Mouse (Mus musculus) CH12.LX (cell line): ENCODE data around the gene Ttll13. TPM values are rescaled to one million over a fixed set of nuclear protein-coding genes. Genes with fewer than 3 reads are reported as not detected.

Experiments used
- DNase-seq: peaks from one replicate; pipeline ENCODE4 v3.0.0-alpha.2; 2013; ENCODE audit errors: extremely low read depth
- H3K27ac ChIP-seq: 2 replicates; pipeline ENCODE4 v1.5.1; 2012; ENCODE audit warnings: low read depth, mild to moderate bottlenecking, control low read depth, moderate library complexity; ENCODE audit not compliant: insufficient read depth
- H3K27me3 ChIP-seq: replicated peaks from 2 replicates; pipeline ENCODE3; 2012; ENCODE audit warnings: inconsistent platforms
- H3K36me3 ChIP-seq, 2 experiments: replicated peaks in 1 of 2; 2 replicates each; pipeline versions ENCODE3 to v1.6.1; 2012; ENCODE audit warnings: inconsistent platforms in 1 of 2, low read length in 1 of 2, mild to moderate bottlenecking in 1 of 2, mixed read lengths in 1 of 2, moderate library complexity in 1 of 2; ENCODE audit not compliant: control insufficient read depth in 1 of 2, insufficient read depth in 1 of 2
- H3K4me1 ChIP-seq, 2 experiments: 2 replicates each; pipeline ENCODE4 v1.6.1; 2012; ENCODE audit warnings: inconsistent platforms in 1 of 2, moderate library complexity in 1 of 2; ENCODE audit not compliant: insufficient read depth in 2 of 2, control insufficient read depth in 1 of 2
- H3K4me2 ChIP-seq: 2 replicates; pipeline ENCODE4 v1.6.1; 2012; ENCODE audit warnings: low read depth, mild to moderate bottlenecking, control low read depth; ENCODE audit not compliant: poor library complexity, insufficient read depth, severe bottlenecking
- H3K4me3 ChIP-seq, 3 experiments: fragments of 150-350 bp in 1 of 3; sonication (generic) in 1 of 3; replicated peaks in 1 of 3; 2 replicates each; pipeline versions ENCODE3 to v1.5.1; 2011 to 2012; ENCODE audit warnings: low read depth in 2 of 3, low read length in 2 of 3, mild to moderate bottlenecking in 2 of 3, moderate library complexity in 2 of 3, control low read depth in 1 of 3, improper control_type of control experiment in 1 of 3, inconsistent platforms in 1 of 3, mixed read lengths in 1 of 3; ENCODE audit not compliant: poor library complexity in 1 of 3
- H3K79me2 ChIP-seq: replicated peaks from 2 replicates; pipeline ENCODE4 v1.6.1; 2012; ENCODE audit warnings: mild to moderate bottlenecking, moderate library complexity; ENCODE audit not compliant: control insufficient read depth, poor library complexity, insufficient read depth, severe bottlenecking; ENCODE audit errors: extremely low read depth
- H3K9ac ChIP-seq: 2 replicates; pipeline ENCODE4 v1.6.1; 2012; ENCODE audit warnings: low read depth, mild to moderate bottlenecking, control low read depth, moderate library complexity; ENCODE audit not compliant: insufficient read depth
- H3K9me3 ChIP-seq: replicated peaks from 2 replicates; pipeline ENCODE3; 2012; ENCODE audit warnings: low read length, inconsistent platforms, mixed read lengths
- BHLHE40 ChIP-seq: IDR thresholded peaks from 2 replicates; pipeline ENCODE4 v1.6.1; 2011; ENCODE audit warnings: mild to moderate bottlenecking, low read depth, low read length, improper control_type of control experiment
- CHD2 ChIP-seq: IDR thresholded peaks from 2 replicates; pipeline ENCODE4 v1.6.1; 2011; ENCODE audit warnings: low read length, improper control_type of control experiment
- CTCF ChIP-seq, 2 experiments: IDR thresholded peaks in 1 of 2; conservative IDR thresholded peaks in 1 of 2; 2 replicates each; pipeline ENCODE4 v1.5.1; 2011 to 2012; ENCODE audit warnings: low read depth in 2 of 2, low read length in 2 of 2, improper control_type of control experiment in 1 of 2, inconsistent platforms in 1 of 2, mild to moderate bottlenecking in 1 of 2, moderate library complexity in 1 of 2
- E2F4 ChIP-seq: IDR thresholded peaks from 2 replicates; pipeline ENCODE4 v1.6.1; 2011; ENCODE audit warnings: low read depth, low read length, improper control_type of control experiment; ENCODE audit not compliant: insufficient replicate concordance
- ELF1 ChIP-seq: IDR thresholded peaks from 2 replicates; pipeline ENCODE4 v1.6.1; 2014; ENCODE audit warnings: low read depth, mild to moderate bottlenecking, inconsistent platforms, low read length, improper control_type of control experiment
- EP300 ChIP-seq: IDR thresholded peaks from 2 replicates; pipeline ENCODE4 v1.6.1; 2011; ENCODE audit warnings: low read length, improper control_type of control experiment
- ETS1 ChIP-seq: conservative IDR thresholded peaks from 2 replicates; pipeline ENCODE4 v1.6.1; 2012; ENCODE audit warnings: low read depth, mild to moderate bottlenecking, inconsistent platforms, low read length, improper control_type of control experiment, moderate library complexity
- GABPA ChIP-seq: IDR thresholded peaks from 2 replicates; pipeline ENCODE4 v1.6.1; 2012; ENCODE audit warnings: low read depth, low read length, improper control_type of control experiment, inconsistent platforms; ENCODE audit not compliant: insufficient replicate concordance
- HCFC1 ChIP-seq: IDR thresholded peaks from 2 replicates; pipeline ENCODE4 v1.6.1; 2012; ENCODE audit warnings: low read depth, mild to moderate bottlenecking, inconsistent platforms, low read length, improper control_type of control experiment
- JUN ChIP-seq: IDR thresholded peaks from 2 replicates; pipeline ENCODE4 v1.6.1; 2011; ENCODE audit warnings: low read depth, mild to moderate bottlenecking, low read length, improper control_type of control experiment, moderate library complexity; ENCODE audit not compliant: insufficient read depth
- JUND ChIP-seq: conservative IDR thresholded peaks from 2 replicates; pipeline ENCODE4 v1.6.1; 2011; ENCODE audit warnings: low read depth, low read length, improper control_type of control experiment
- KAT2A ChIP-seq: IDR thresholded peaks from 2 replicates; pipeline ENCODE4 v1.6.1; 2012; ENCODE audit warnings: low read length, improper control_type of control experiment, inconsistent platforms; ENCODE audit not compliant: insufficient replicate concordance
- MAFK ChIP-seq: IDR thresholded peaks from 2 replicates; pipeline ENCODE4 v1.6.1; 2011; ENCODE audit warnings: low read length, improper control_type of control experiment; ENCODE audit not compliant: insufficient replicate concordance
- MAX ChIP-seq: IDR thresholded peaks from 2 replicates; pipeline ENCODE4 v1.6.1; 2011; ENCODE audit warnings: low read length, improper control_type of control experiment
- MAZ ChIP-seq: IDR thresholded peaks from 2 replicates; pipeline ENCODE4 v1.6.1; 2012; ENCODE audit warnings: low read depth, mild to moderate bottlenecking, inconsistent platforms, low read length, improper control_type of control experiment, moderate library complexity
- MEF2A ChIP-seq: IDR thresholded peaks from 2 replicates; pipeline ENCODE4 v1.6.1; 2014; ENCODE audit warnings: low read depth, mild to moderate bottlenecking, inconsistent platforms, low read length, improper control_type of control experiment, borderline replicate concordance
- MXI1 ChIP-seq: IDR thresholded peaks from 2 replicates; pipeline ENCODE4 v1.6.1; 2011; ENCODE audit warnings: mild to moderate bottlenecking, low read depth, low read length, improper control_type of control experiment
- MYC ChIP-seq: IDR thresholded peaks from 2 replicates; pipeline ENCODE4 v1.6.1; 2011; ENCODE audit warnings: low read depth, mild to moderate bottlenecking, improper control_type of control experiment, low read length
- NELFE ChIP-seq: IDR thresholded peaks from 2 replicates; pipeline ENCODE4 v1.6.1; 2011; ENCODE audit warnings: low read depth, low read length, improper control_type of control experiment
- NRF1 ChIP-seq: IDR thresholded peaks from 2 replicates; pipeline ENCODE4 v1.6.1; 2014; ENCODE audit warnings: low read depth, mild to moderate bottlenecking, inconsistent platforms, low read length, improper control_type of control experiment, moderate library complexity
- POLR2A ChIP-seq: IDR thresholded peaks from 2 replicates; pipeline ENCODE4 v1.6.1; 2011; ENCODE audit warnings: low read depth, mild to moderate bottlenecking, improper control_type of control experiment, low read length
- RCOR1 ChIP-seq: conservative IDR thresholded peaks from 2 replicates; pipeline ENCODE4 v1.6.1; 2012; ENCODE audit warnings: low read depth, mild to moderate bottlenecking, inconsistent platforms, low read length, improper control_type of control experiment
- SIN3A ChIP-seq: IDR thresholded peaks from 2 replicates; pipeline ENCODE4 v1.6.1; 2012; ENCODE audit warnings: low read length, improper control_type of control experiment, inconsistent platforms
- TCF12 ChIP-seq: IDR thresholded peaks from 2 replicates; pipeline ENCODE4 v1.6.1; 2014; ENCODE audit warnings: low read depth, mild to moderate bottlenecking, inconsistent platforms, low read length, improper control_type of control experiment
- UBTF ChIP-seq: IDR thresholded peaks from 2 replicates; pipeline ENCODE4 v1.6.1; 2012; ENCODE audit warnings: low read depth, mild to moderate bottlenecking, inconsistent platforms, low read length, improper control_type of control experiment, moderate library complexity
- USF1 ChIP-seq: IDR thresholded peaks from 2 replicates; pipeline ENCODE4 v1.6.1; 2014; ENCODE audit warnings: low read depth, mild to moderate bottlenecking, inconsistent platforms, low read length, improper control_type of control experiment
- USF2 ChIP-seq: conservative IDR thresholded peaks from 2 replicates; pipeline ENCODE4 v1.6.1; 2011; ENCODE audit warnings: low read depth, low read length, improper control_type of control experiment
- ZC3H11A ChIP-seq: IDR thresholded peaks from 2 replicates; pipeline ENCODE4 v1.6.1; 2012; ENCODE audit warnings: low read depth, mild to moderate bottlenecking, inconsistent platforms, low read length, improper control_type of control experiment
- ZKSCAN1 ChIP-seq: IDR thresholded peaks from 2 replicates; pipeline ENCODE4 v1.6.1; 2012; ENCODE audit warnings: low read depth, inconsistent platforms, low read length, improper control_type of control experiment, borderline replicate concordance
- ZMIZ1 ChIP-seq: IDR thresholded peaks from 2 replicates; pipeline ENCODE4 v1.6.1; 2012; ENCODE audit warnings: low read depth, mild to moderate bottlenecking, inconsistent platforms, low read length, improper control_type of control experiment
- ZNF384 ChIP-seq: IDR thresholded peaks from 2 replicates; pipeline ENCODE4 v1.6.1; 2012; ENCODE audit warnings: low read depth, low read length, improper control_type of control experiment, inconsistent platforms
- dilution Hi-C: fragments of 300-500 bp; cut with MboI; formaldehyde crosslinking; loops from 2 replicates; pipeline ENCODE4 v1.14.3; 2020; ENCODE audit warnings: low sequenced_read_pairs; ENCODE audit not compliant: extremely low pct_unique_long_range_greater_than_20kb, extremely low pct_ligation_motif_present
- in situ Hi-C: fragments of 300-500 bp; cut with MboI; formaldehyde crosslinking; loops from 3 replicates; pipeline ENCODE4 v1.14.3; 2019; ENCODE audit warnings: low sequenced_read_pairs, low pct_ligation_motif_present, low pct_unique_long_range_greater_than_20kb, mixed read lengths
- polyA plus RNA-seq: library from polyadenylated mRNA; unstranded; fragments of >175 nt; gene quantifications from 2 replicates; pipeline ENCODE4 v1.2.1, GENCODE M21; 2012; ENCODE audit warnings: low read depth; ENCODE audit not compliant: insufficient read length
- total RNA-seq, 2 experiments: library from RNA; depleted of rRNA; stranded (reverse); fragments of 300-350 nt in 1 of 2; fragments of >200 nt in 1 of 2; gene quantifications; 2 replicates each; pipeline ENCODE4 v1.2.3; 2012 to 2014

Ttll13 gene
- total and polyA plus RNA-seq, 3 experiments, result 0.59 TPM; not detected in 2

DNA sequence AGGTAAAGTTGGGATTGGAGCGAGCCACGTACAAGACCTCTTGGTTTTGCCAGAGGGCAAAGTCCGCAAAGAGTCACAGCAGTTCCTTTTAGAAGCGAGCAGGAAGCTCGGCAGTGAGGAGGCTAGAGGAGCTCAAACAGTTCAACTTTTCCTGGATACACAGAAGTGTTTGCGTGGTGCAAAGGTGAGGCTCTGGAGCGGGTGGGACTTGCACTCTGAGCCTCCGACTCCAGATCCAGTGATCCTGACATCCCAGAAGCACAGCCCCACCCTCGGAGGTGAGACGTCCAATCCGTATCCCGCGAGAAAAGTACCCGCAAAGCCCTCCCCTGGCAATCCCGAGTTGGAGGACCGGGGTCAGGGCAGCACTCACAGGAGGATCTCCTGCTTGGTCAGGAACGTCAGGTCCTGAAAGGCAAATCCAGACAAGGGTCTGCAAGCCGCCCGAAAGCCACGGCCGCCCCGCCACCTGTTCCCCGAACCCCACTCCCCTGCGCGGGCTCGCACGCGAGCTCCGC lies 14.1 kb upstream of the Ttll13 start:
- no peak for DNase-seq
- H3K79me2 ChIP-seq, result peaks cover 9% of the 10 kb centered on the region
- H3K4me1 ChIP-seq, result peaks cover 16 to 33% of the 10 kb centered on the region in 2 experiments; a peak in 3 of 4 replicates
- peak overlapping the region; percentile 72 to 74 (median 74) for H3K4me3 ChIP-seq
- H3K27ac ChIP-seq, result peak overlapping the region; percentile 36; the same call in 1 of the 2 replicates
- in situ Hi-C loops, result no loop called here
- peak overlapping the region; percentile 87 for H3K9ac ChIP-seq
- H3K9me3 ChIP-seq, result no peaks in the 10 kb centered on the region
- dilution Hi-C loops, result no loop called here
- peaks cover 16 to 27% of the 10 kb centered on the region in 2 experiments for H3K36me3 ChIP-seq
- peak overlapping the region; percentile 90 for H3K4me2 ChIP-seq
- no peaks in the 10 kb centered on the region for H3K27me3 ChIP-seq
- no peak for TF ChIP-seq MAX
- TF ChIP-seq JUND, result no peak
- TF ChIP-seq UBTF, result no peak
- no peak for TF ChIP-seq USF2
- TF ChIP-seq KAT2A, result no peak
- no peak for TF ChIP-seq RCOR1
- no peak for TF ChIP-seq NRF1
- TF ChIP-seq ZMIZ1, result no peak
- no peak for TF ChIP-seq MAFK
- no peak for TF ChIP-seq E2F4
- no peak for TF ChIP-seq HCFC1
- no peak for TF ChIP-seq USF1
- TF ChIP-seq ZC3H11A, result no peak
- no peak for TF ChIP-seq CTCF (conservative IDR thresholded peaks at IDR 0.05 in 1 of 2, IDR thresholded peaks at IDR 0.05 in 1 of 2; ENCODE audit: low read depth in 2 of 2, low read length in 2 of 2)
- no peak for TF ChIP-seq BHLHE40
- TF ChIP-seq EP300, result no peak
- no peak for TF ChIP-seq ETS1
- TF ChIP-seq ZKSCAN1, result no peak
- TF ChIP-seq ZNF384, result no peak
- TF ChIP-seq POLR2A, result no peak

DNA sequence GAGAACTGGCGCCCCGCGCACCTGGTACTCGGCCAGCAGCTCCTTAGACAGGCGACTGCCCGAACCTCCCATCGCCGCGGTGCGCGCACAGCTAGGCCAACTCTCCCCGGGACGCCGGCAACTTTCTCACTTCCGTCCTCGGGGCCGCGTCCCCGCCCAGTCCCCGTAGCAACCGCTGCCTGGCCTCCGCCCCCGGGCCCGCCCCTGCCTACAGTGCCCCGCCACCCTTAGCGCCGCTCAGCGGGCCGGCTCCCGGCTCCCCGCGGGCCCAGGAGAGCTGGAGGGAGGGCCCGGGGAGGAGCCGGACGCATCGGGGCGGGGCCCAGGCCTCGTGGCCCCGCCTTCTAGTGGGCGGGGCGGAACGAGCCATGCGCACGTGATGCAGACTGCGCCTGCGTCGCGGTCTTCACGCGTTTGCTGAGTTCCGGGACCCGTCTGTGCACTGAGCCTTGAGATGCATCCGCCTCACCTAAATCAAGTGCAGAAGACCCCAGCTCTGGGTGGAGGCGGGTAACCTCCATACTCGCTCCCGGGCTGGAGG lies 13.6 kb upstream of the Ttll13 start, which contains the start of the genes Cib1 and Gdpgp1:
Gene Cib1 (minus strand): TSS at position 325 of the 541 bp plus-strand sequence.
Gene Gdpgp1 (plus strand): TSS at position 377 of the 541 bp plus-strand sequence.
- Histone ChIP-seq H3K9me3 (no peaks in the 10 kb centered on the region), H3K4me2 (peak within 1 kb of the TSS; percentile 90), H3K36me3 (peaks cover 10 to 23% of the 10 kb centered on the region in 2 experiments), H3K27ac (peak within 1 kb of the TSS; percentile 36; the same call in 1 of the 2 replicates), H3K4me1 (peaks cover 16 to 33% of the 10 kb centered on the region in 2 experiments; a peak in 3 of 4 replicates), H3K4me3 (peak within 1 kb of the TSS; percentile 72 to 74 (median 74)), H3K9ac (peak within 1 kb of the TSS; percentile 87), H3K79me2 (peaks cover 9% of the 10 kb centered on the region), H3K27me3 (no peaks in the 10 kb centered on the region)
- in situ Hi-C loops, result no loop called here
- peak; percentile 93 for DNase-seq
- dilution Hi-C loops, result no loop called here
- no peak for TF ChIP-seq ZKSCAN1
- no peak for TF ChIP-seq GABPA
- peak; percentile 84 for TF ChIP-seq ELF1
- no peak for TF ChIP-seq ZNF384
- TF ChIP-seq KAT2A, result 0 out of 2 replicates have a peak, but pooled peaks have one; percentile 17
- no peak for TF ChIP-seq CHD2
- peak; percentile 80; the same call in 1 of the 2 replicates for TF ChIP-seq MYC
- peak; percentile 92 for TF ChIP-seq USF1
- peak; percentile 99 for TF ChIP-seq BHLHE40
- no peak for TF ChIP-seq JUN
- TF ChIP-seq NRF1, result peak; percentile 89
- TF ChIP-seq POLR2A, result peak; percentile 71
- peak; percentile 94 for TF ChIP-seq MAX
- TF ChIP-seq NELFE, result peak; percentile 9
- TF ChIP-seq MAZ, result peak; percentile 31; the same call in 1 of the 2 replicates
- peak; percentile 54 for TF ChIP-seq HCFC1
- 0 out of 2 replicates have a peak, but pooled peaks have one; percentile 6 for TF ChIP-seq MEF2A
- peak; percentile 92 for TF ChIP-seq SIN3A
- TF ChIP-seq MXI1, result peak; percentile 85
- peak; percentile 54; the same call in 1 of the 2 replicates for TF ChIP-seq TCF12
- TF ChIP-seq USF2, result peak; percentile 85
